Mouse (Mus musculus) liver, embryonic 16.5 days (tissue): Measurements from ENCODE around the gene Ptpro. TPM values are rescaled to one million over a fixed set of nuclear protein-coding genes. Genes with fewer than 3 reads are reported as not detected.

Source experiments
- ATAC-seq: fragments of 200-750 bp; cut with Nextera tagmentation; 2 replicates; pipeline ENCODE4 v1.8.0; 2017; ENCODE audit warnings: low read depth, mild to moderate bottlenecking, moderate number of reproducible peaks, moderate library complexity
- H3K27ac ChIP-seq: fragments of 300-500 bp; sonication (generic); 2 replicates; pipeline ENCODE4 v1.5.1; 2014; ENCODE audit warnings: mild to moderate bottlenecking, low read length
- H3K27me3 ChIP-seq: fragments of 300-500 bp; sonication (generic); 2 replicates; pipeline ENCODE4 v1.6.1; 2014; ENCODE audit warnings: low read depth, low read length, mixed read lengths; ENCODE audit not compliant: control insufficient read depth, insufficient read depth
- H3K36me3 ChIP-seq: fragments of 300-500 bp; sonication (generic); 2 replicates; pipeline ENCODE4 v1.6.1; 2014; ENCODE audit warnings: mild to moderate bottlenecking; ENCODE audit not compliant: control insufficient read depth, insufficient read depth
- H3K4me1 ChIP-seq: fragments of 300-500 bp; sonication (generic); 2 replicates; pipeline ENCODE4 v1.6.1; 2014; ENCODE audit warnings: low read depth, low read length, mixed read lengths; ENCODE audit not compliant: control insufficient read depth
- H3K4me2 ChIP-seq: fragments of 300-500 bp; sonication (generic); 2 replicates; pipeline ENCODE4 v1.6.1; 2014; ENCODE audit warnings: low read depth, low read length, mixed read lengths
- H3K4me3 ChIP-seq: fragments of 300-500 bp; sonication (generic); 2 replicates; pipeline ENCODE4 v1.5.1; 2014; ENCODE audit warnings: low read depth, mild to moderate bottlenecking, low read length
- H3K9ac ChIP-seq: fragments of 300-500 bp; sonication (generic); 2 replicates; pipeline ENCODE4 v1.6.1; 2014; ENCODE audit warnings: low read depth, low read length
- H3K9me3 ChIP-seq: fragments of 300-500 bp; sonication (generic); replicated peaks from 2 replicates; pipeline ENCODE4 v1.6.1; 2016; ENCODE audit warnings: low read length; ENCODE audit not compliant: control insufficient read depth
- WGBS: fragments of 180-500 bp; shearing (Covaris S2); extraction: QIAGEN DNeasy Blood & Tissue Kit; methylation state at CpG from one replicate; pipeline ENCODE4 v1.1.7; 2014; ENCODE audit not compliant: insufficient replicate concordance; 5-methylcytosine and 5-hydroxymethylcytosine counted together
- polyA plus RNA-seq: library from polyadenylated mRNA; unstranded; fragments of >200 nt; fragmentation: Nextera tagmentation; extraction: Ambion mirVana; gene quantifications from 2 replicates; pipeline ENCODE4 v1.2.1, GENCODE M21; 2015

Ptpro gene
- 1.3 TPM in 2 replicates for polyA plus RNA-seq

- 3% methylated on average over 53 of the region's 53 CpGs for WGBS
- no peak within 1 kb of the TSS for H3K9ac ChIP-seq
- H3K27ac ChIP-seq = no peak within 1 kb of the TSS
- no peaks in the 10 kb centered on the region for H3K9me3 ChIP-seq
- no peaks in the 10 kb centered on the region for H3K36me3 ChIP-seq
- H3K27me3 ChIP-seq = peaks cover 23% of the 10 kb centered on the region
- no peak for ATAC-seq
- no peaks in the 10 kb centered on the region for H3K4me1 ChIP-seq
- H3K4me3 ChIP-seq = no peak within 1 kb of the TSS
- H3K4me2 ChIP-seq = no peak within 1 kb of the TSS
These were observed at the start of gene Ptpro for GRCm38 (mm10) chr6:137252194-137252886. Ptpro (plus strand) TSS chr6:137252319.

DNA sequence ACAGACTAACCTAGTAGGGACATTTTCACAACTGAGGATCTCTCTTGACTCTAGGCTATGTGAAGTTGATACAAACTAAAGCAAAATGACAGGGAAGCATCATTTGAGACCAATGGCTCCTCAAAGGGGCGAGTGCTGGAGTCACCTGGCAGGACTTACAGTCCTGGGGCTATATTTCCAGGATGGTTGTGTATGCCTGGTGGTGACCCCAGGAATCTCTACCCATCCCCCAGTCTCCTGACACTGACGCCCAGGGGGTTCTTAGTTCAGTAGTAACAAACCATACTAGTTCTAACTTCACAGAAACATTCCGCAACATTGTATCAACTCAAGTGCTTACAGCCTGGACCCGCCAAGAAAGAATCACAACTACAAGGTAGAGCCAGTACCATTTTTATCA is 49.5 kb upstream of the Ptpro start:
- H3K4me1 ChIP-seq = no peaks in the 10 kb centered on the region
- H3K27me3 ChIP-seq = no peaks in the 10 kb centered on the region
- 57% methylated on average over 4 of the region's 4 CpGs for WGBS
- H3K27ac ChIP-seq = no peak overlapping the region
- no peak overlapping the region for H3K9ac ChIP-seq
- ATAC-seq = no peak
- H3K4me3 ChIP-seq = no peak overlapping the region
- H3K4me2 ChIP-seq = no peak overlapping the region
- H3K9me3 ChIP-seq = no peaks in the 10 kb centered on the region
- H3K36me3 ChIP-seq = no peaks in the 10 kb centered on the region

DNA sequence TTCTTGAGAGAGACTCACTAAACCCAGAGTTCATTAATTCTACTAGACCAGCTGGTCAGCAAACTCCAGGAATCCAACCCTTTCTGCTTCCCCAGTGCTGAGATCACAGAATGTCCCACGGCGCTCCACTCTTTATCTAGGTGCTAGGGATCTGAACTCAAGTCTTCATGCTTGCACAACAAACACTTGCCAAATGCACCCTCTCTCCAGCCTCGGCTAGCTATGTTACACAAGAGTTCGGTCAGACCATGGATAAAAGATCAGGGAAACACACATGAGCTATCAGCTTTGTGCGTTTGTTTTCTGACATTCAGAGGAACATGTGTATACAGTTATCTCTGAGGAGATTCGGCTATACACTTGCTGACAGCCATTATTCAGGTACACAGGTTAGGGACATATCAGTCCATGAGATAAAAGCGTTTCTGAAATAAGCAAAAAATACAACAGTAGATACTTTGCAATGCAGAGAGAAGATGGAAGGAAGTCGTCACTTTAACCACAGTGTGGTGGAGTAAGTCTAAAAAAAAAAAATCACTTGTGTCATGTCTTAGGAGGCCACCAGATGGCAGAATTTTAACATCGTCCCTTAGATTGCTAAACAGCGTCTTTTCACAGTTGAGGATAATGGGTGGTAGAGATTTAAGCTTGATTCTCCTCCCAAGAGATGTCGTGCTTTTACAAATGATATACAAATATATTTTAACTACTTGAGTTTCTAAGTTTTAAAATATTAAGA is 46.3 kb upstream of the Ptpro start:
- Histone ChIP-seq H3K4me1 (no peaks in the 10 kb centered on the region), H3K27me3 (no peaks in the 10 kb centered on the region), H3K4me2 (no peak overlapping the region), H3K4me3 (no peak overlapping the region), H3K9ac (no peak overlapping the region), H3K9me3 (no peaks in the 10 kb centered on the region), H3K36me3 (no peaks in the 10 kb centered on the region), H3K27ac (no peak overlapping the region)
- no peak for ATAC-seq
- WGBS = 38% methylated on average over 11 of the region's 11 CpGs

DNA sequence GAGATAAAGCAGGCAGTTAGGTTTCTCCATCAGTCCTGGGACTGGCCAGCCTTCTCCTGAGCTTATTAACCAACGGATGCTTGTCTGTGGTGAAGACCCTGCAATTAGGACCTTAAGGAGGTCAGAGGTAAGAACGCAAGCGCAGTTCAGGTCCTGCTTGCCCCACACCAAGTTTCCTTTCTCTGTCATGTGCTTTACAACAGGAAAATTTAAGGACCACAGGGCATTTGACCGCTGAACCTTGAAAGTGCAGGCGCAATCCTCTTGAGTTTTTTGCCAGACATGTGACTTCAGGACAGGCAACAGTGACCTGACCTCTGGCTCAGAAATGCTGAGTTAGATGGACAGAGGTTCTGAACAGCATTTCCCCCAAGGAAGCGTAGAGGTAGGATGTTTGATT is 45.0 kb upstream of the Ptpro start:
- Histone ChIP-seq H3K27me3 (no peaks in the 10 kb centered on the region), H3K27ac (no peak overlapping the region), H3K9ac (no peak overlapping the region), H3K36me3 (no peaks in the 10 kb centered on the region), H3K4me2 (no peak overlapping the region), H3K9me3 (no peaks in the 10 kb centered on the region), H3K4me3 (no peak overlapping the region), H3K4me1 (no peaks in the 10 kb centered on the region)
- ATAC-seq = no peak
- 73% methylated on average over 6 of the region's 6 CpGs for WGBS

DNA sequence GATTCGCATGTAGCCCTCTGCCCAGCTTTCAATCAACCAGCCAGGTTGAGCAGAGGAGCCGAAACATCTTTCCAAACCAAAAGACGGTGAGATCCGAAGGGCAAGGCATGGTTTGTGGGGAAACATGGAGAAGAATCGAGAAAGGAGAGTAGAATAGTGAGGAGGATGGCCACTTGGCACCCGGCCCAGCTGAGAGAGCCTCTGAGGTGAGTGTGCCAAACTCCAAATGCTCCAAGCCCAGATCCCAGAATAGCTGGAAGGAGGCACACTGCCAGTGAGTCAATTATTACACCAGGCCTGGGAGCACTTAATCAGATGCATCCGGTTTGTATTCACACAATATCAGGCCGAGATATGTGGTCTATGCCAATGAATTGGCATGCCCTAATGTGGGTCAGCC is 42.1 kb upstream of the Ptpro start:
- no peak for ATAC-seq
- Histone ChIP-seq H3K9me3 (no peaks in the 10 kb centered on the region), H3K4me2 (no peak overlapping the region), H3K4me1 (no peaks in the 10 kb centered on the region), H3K27ac (no peak overlapping the region), H3K9ac (no peak overlapping the region), H3K27me3 (no peaks in the 10 kb centered on the region), H3K36me3 (no peaks in the 10 kb centered on the region), H3K4me3 (no peak overlapping the region)
- WGBS = 55% methylated on average over 8 of the region's 8 CpGs

- Histone ChIP-seq H3K4me2 (no peak overlapping the region), H3K4me1 (no peaks in the 10 kb centered on the region), H3K36me3 (no peaks in the 10 kb centered on the region), H3K9ac (no peak overlapping the region), H3K27me3 (no peaks in the 10 kb centered on the region), H3K27ac (no peak overlapping the region), H3K4me3 (no peak overlapping the region), H3K9me3 (no peaks in the 10 kb centered on the region)
- 69% methylated on average over 10 of the region's 10 CpGs for WGBS
- no peak for ATAC-seq
These were observed 41.1 kb upstream of the Ptpro start for GRCm38 (mm10) chr6:137210991-137211390.

DNA sequence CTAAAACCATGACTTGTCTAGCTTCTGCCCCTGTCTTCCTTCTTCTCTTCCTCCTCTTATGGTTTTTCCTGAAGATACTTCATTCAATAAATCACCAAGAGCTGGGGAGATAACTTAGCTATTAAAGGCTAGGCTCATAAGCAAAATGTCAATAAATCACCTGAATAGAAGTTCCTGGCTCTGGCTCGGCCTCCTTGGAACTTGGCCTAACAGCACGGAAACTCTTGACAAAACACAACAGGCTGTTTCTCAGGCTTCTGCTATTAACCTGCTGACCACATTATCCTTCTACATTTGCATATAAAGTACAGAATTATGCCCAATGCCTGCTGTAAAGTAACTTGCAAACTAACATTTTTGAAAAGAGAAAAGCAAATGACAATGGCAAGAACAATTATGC is 40.7 kb upstream of the Ptpro start:
- H3K9ac ChIP-seq = no peak overlapping the region
- H3K4me3 ChIP-seq = no peak overlapping the region
- H3K4me2 ChIP-seq = no peak overlapping the region
- H3K27ac ChIP-seq = no peak overlapping the region
- H3K27me3 ChIP-seq = no peaks in the 10 kb centered on the region
- H3K36me3 ChIP-seq = no peaks in the 10 kb centered on the region
- H3K4me1 ChIP-seq = no peaks in the 10 kb centered on the region
- ATAC-seq = no peak
- WGBS = 69% methylated on average over 2 of the region's 2 CpGs
- no peaks in the 10 kb centered on the region for H3K9me3 ChIP-seq

- Histone ChIP-seq H3K36me3 (no peaks in the 10 kb centered on the region), H3K4me3 (no peak overlapping the region), H3K9ac (no peak overlapping the region), H3K4me2 (no peak overlapping the region), H3K27me3 (no peaks in the 10 kb centered on the region), H3K4me1 (no peaks in the 10 kb centered on the region), H3K9me3 (no peaks in the 10 kb centered on the region), H3K27ac (no peak overlapping the region)
- ATAC-seq = no peak
- 58% methylated on average over 8 of the region's 8 CpGs for WGBS
These were observed 34.2 kb upstream of the Ptpro start for GRCm38 (mm10) chr6:137217841-137218463.

DNA sequence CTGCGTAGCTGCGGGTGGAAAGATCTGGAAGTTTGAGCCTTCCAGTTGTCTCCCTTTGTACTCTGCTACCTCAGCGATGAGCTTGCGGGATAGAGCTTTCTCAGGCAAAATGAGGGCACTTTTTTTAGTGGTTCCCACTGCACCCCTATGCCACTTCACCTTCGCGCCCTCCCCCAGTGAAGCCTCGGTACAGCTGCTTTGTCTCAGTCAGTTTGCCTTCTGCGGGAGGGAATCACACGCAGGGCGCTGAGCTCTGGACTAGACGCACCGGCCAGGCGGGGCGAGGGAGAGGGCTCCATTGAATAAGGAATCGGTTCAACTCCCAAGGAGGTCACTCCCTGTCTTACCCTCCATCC is 746 bp downstream of the Ptpro start:
- peaks cover 23% of the 10 kb centered on the region for H3K27me3 ChIP-seq
- H3K9me3 ChIP-seq = no peaks in the 10 kb centered on the region
- no peaks in the 10 kb centered on the region for H3K36me3 ChIP-seq
- ATAC-seq = no peak
- no peak overlapping the region for H3K27ac ChIP-seq
- H3K4me1 ChIP-seq = no peaks in the 10 kb centered on the region
- H3K4me2 ChIP-seq = no peak overlapping the region
- no peak overlapping the region for H3K9ac ChIP-seq
- H3K4me3 ChIP-seq = no peak overlapping the region
- WGBS = 3% methylated on average over 15 of the region's 15 CpGs
